8 mouse cellular contexts compared by ENCODE assay signal in the genomic region with DNA sequence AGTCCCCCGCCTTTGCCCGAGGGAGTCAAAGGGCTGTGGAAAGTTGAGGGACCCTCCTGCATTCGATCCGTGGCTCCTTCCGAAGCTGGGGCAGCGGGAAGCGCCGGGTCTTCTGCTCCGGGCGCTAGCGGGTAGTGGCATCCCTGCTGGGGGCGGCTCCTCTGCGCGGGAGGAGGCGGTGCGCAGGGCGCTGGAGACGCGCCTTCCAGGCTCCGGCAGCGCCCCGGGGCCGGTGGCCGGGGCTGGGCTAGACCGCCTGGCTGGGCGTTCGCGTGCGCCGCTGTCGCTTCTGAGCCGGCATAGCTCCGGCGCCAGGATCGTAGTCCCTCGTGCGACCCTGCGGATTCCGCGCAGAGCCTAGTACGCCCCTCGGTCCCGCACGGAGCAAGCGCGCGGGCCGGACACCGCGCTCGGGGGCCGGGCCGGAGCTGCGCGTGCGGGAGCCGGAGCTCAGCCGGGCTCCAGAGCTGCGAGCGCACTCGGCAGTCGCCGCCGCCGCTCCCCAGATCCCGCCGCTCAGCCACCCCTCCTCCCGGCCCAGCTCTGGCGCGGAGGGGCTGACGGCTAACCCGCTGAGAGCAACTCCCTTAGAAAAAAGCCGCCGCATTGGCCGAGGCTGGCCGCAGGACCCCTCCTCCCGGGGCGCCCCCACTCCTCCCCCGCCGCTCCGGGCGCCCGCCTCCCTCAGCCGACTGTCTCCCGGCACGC. TPM values are rescaled to one million over a fixed set of nuclear protein-coding genes. Genes with fewer than 3 reads are reported as not detected.
DNase-seq lines count a peak whose midpoint lies in the region; ATAC-seq and TF ChIP-seq lines count a peak whose summit lies in the region.

A gene (plus strand): TSS at position 236 of the 708 bp plus-strand sequence.

- TF ChIP-seq CTCF in heart, postnatal 0 days (IDR thresholded peaks at IDR 0.05; ENCODE audit: low read depth), result no peak
- TF ChIP-seq CTCF in layer of hippocampus, adult 2 months (conservative IDR thresholded peaks at IDR 0.05), result no peak

- peak within 1 kb of the TSS; percentile 97 for H3K4me2 ChIP-seq in forebrain, embryonic 13.5 days
- H3K4me2 ChIP-seq in heart, postnatal 0 days (ENCODE audit: low read depth, low read length), result peak within 1 kb of the TSS; percentile 95
- peak within 1 kb of the TSS; percentile 93 for H3K4me2 ChIP-seq in lung, embryonic 15.5 days

- H3K9me3 ChIP-seq in forebrain, embryonic 13.5 days (replicated peaks), result no peaks in the 10 kb centered on the region
- H3K9me3 ChIP-seq in heart, postnatal 0 days (replicated peaks; ENCODE audit: control insufficient read depth, low read length), result no peaks in the 10 kb centered on the region
- no peaks in the 10 kb centered on the region for H3K9me3 ChIP-seq in lung, embryonic 15.5 days

- peaks cover 33% of the 10 kb centered on the region for H3K27me3 ChIP-seq in forebrain, embryonic 13.5 days
- peaks cover 40% of the 10 kb centered on the region for H3K27me3 ChIP-seq in heart, postnatal 0 days (ENCODE audit: control insufficient read depth, insufficient read depth, low read length)
- peaks cover 39% of the 10 kb centered on the region for H3K27me3 ChIP-seq in lung, embryonic 15.5 days

- peak within 1 kb of the TSS; percentile 89 for H3K9ac ChIP-seq in forebrain, embryonic 13.5 days
- peak within 1 kb of the TSS; percentile 67 for H3K9ac ChIP-seq in heart, postnatal 0 days (replicated peaks; ENCODE audit: low read depth, low read length)
- peak within 1 kb of the TSS; percentile 68 for H3K9ac ChIP-seq in lung, embryonic 15.5 days

- under 1% methylated on average over 65 of the region's 86 CpGs for WGBS in forebrain, embryonic 13.5 days
- under 1% methylated on average over 59 of the region's 86 CpGs for WGBS in heart, postnatal 0 days
- under 1% methylated on average over 75 of the region's 86 CpGs for WGBS in lung, embryonic 15.5 days

- peak within 1 kb of the TSS; percentile 37 for H3K27ac ChIP-seq in brown adipose tissue, adult 24 weeks (replicated peaks; ENCODE audit: low read depth, low read length)
- peak within 1 kb of the TSS; percentile 90 for H3K27ac ChIP-seq in forebrain, embryonic 13.5 days
- peak within 1 kb of the TSS; percentile 57 for H3K27ac ChIP-seq in heart, postnatal 0 days (ENCODE audit: low read depth)
- peak within 1 kb of the TSS; percentile 79 for H3K27ac ChIP-seq in layer of hippocampus, adult 2 months
- H3K27ac ChIP-seq in lung, embryonic 15.5 days, result peak within 1 kb of the TSS; percentile 83

- peak; percentile 80 for DNase-seq in NIH3T3 (ENCODE audit: low read depth)
- DNase-seq in heart, postnatal 0 days (ENCODE audit: low spot score), result peak; percentile 42
- peak; percentile 32 to 46 for DNase-seq in layer of hippocampus, adult 2 months (ENCODE audit: low spot score in 2 of 2)
- DNase-seq in ovary, postnatal 36 days (ENCODE audit: low spot score), result peak; percentile 82
- no peak for DNase-seq in spleen, postnatal 36 days (ENCODE audit: low spot score in 2 of 2)

- no peaks in the 10 kb centered on the region for H3K36me3 ChIP-seq in forebrain, embryonic 13.5 days (ENCODE audit: poor library complexity, severe bottlenecking)
- no peaks in the 10 kb centered on the region for H3K36me3 ChIP-seq in heart, postnatal 0 days (replicated peaks; ENCODE audit: control insufficient read depth, insufficient read depth, low read length)
- no peaks in the 10 kb centered on the region for H3K36me3 ChIP-seq in lung, embryonic 15.5 days

- H3K4me3 ChIP-seq in brown adipose tissue, adult 24 weeks (ENCODE audit: insufficient read depth, low read depth, low read length), result peak within 1 kb of the TSS; percentile 62
- H3K4me3 ChIP-seq in forebrain, embryonic 13.5 days, result peak within 1 kb of the TSS; percentile 79
- H3K4me3 ChIP-seq in heart, postnatal 0 days (ENCODE audit: low read depth, low read length), result peak within 1 kb of the TSS; percentile 65
- H3K4me3 ChIP-seq in layer of hippocampus, adult 2 months, result peak within 1 kb of the TSS; percentile 72
- H3K4me3 ChIP-seq in lung, embryonic 15.5 days, result peak within 1 kb of the TSS; percentile 69

- 0 out of 2 replicates have a peak, but pooled peaks cover 2% of the 10 kb centered on the region for H3K4me1 ChIP-seq in brown adipose tissue, adult 24 weeks (ENCODE audit: control insufficient read depth, insufficient read depth, insufficient read length, low read length)
- peaks cover 33% of the 10 kb centered on the region for H3K4me1 ChIP-seq in forebrain, embryonic 13.5 days
- 0 out of 2 replicates have a peak, but pooled peaks cover 6% of the 10 kb centered on the region for H3K4me1 ChIP-seq in heart, postnatal 0 days (ENCODE audit: control insufficient read depth, insufficient read depth)
- peaks cover 19% of the 10 kb centered on the region for H3K4me1 ChIP-seq in lung, embryonic 15.5 days

- no peak for TF ChIP-seq EP300 in heart, postnatal 0 days (IDR thresholded peaks at IDR 0.05; ENCODE audit: low read depth)

- peak; percentile 88 for ATAC-seq in forebrain, embryonic 13.5 days
- peak; percentile 83 for ATAC-seq in heart, postnatal 0 days (ENCODE audit: insufficient read depth, low read depth)
- peak; percentile 89 for ATAC-seq in lung, embryonic 15.5 days (ENCODE audit: borderline replicate concordance, extremely low read depth, low FRiP score, low TSS enrichment)

RNA-seq across cellular contexts. Expression of the gene that starts here (rescaled TPM):
- polyA plus RNA-seq in brown adipose tissue, adult 24 weeks (2012; ENCODE audit: insufficient read depth, insufficient read length, missing spikeins), result 2.9 and 7.2 TPM in 2 replicates
- polyA plus RNA-seq in forebrain, embryonic 13.5 days (2015; fragmentation: Nextera tagmentation; extraction: Ambion mirVana), result 13.7 and 17.4 TPM in 2 replicates
- total RNA-seq in heart, postnatal 0 days (2014; rRNA removed; ENCODE audit: low replicate concordance), result 3.4 and 4.5 TPM in 2 replicates
- polyA plus RNA-seq in heart, postnatal 0 days (2015; fragmentation: Nextera tagmentation; extraction: Ambion mirVana), result 3.7 and 3.9 TPM in 2 replicates
- 1 to 10 TPM; 3.2 to 4.6 TPM for total RNA-seq in layer of hippocampus, adult 2 months (2021)
- polyA plus RNA-seq in lung, embryonic 15.5 days (2015; fragmentation: Nextera tagmentation; extraction: Ambion mirVana), result 26.5 and 28.3 TPM in 2 replicates

Comparison
In these comparisons a context has a peak if more than half of its experiments do, and no peak if none do; other contexts are left out.
1. DNase-seq: peak in NIH3T3 (single experiment), heart, postnatal 0 days (single experiment), layer of hippocampus, adult 2 months (2 of 2) and ovary, postnatal 36 days (single experiment); none in spleen, postnatal 36 days (0 of 2).
2. H3K27ac ChIP-seq: peak in every context shown above with its lines; median percentile 90 in forebrain, embryonic 13.5 days; 83 in lung, embryonic 15.5 days; 79 in layer of hippocampus, adult 2 months; 57 in heart, postnatal 0 days; 37 in brown adipose tissue, adult 24 weeks.
3. Peak in every context shown above with its lines, with median percentiles within 50 percentile points of each other: H3K4me3 ChIP-seq, ATAC-seq, H3K4me2 ChIP-seq and H3K9ac ChIP-seq.